Mouse (Mus musculus) embryonic facial prominence, embryonic 14.5 days (tissue): ENCODE results near the gene Phf21a. TPM values are rescaled to one million over a fixed set of nuclear protein-coding genes. Genes with fewer than 3 reads are reported as not detected.

ENCODE experiments used
- ATAC-seq: fragments of 200-750 bp; cut with Nextera tagmentation; 2 replicates; pipeline ENCODE4 v1.8.0; 2017; ENCODE audit warnings: low read depth, moderate number of reproducible peaks, moderate TSS enrichment
- DNase-seq: peaks from one replicate; pipeline ENCODE4 v3.0.0-alpha.2; 2015; ENCODE audit warnings: low spot score
- H3K27ac ChIP-seq: fragments of 300-500 bp; sonication (generic); replicated peaks from 2 replicates; pipeline ENCODE4 v1.5.1; 2014; ENCODE audit warnings: low read depth, mild to moderate bottlenecking, low read length, moderate library complexity
- H3K27me3 ChIP-seq: fragments of 300-500 bp; sonication (generic); replicated peaks from 2 replicates; pipeline ENCODE4 v1.6.1; 2014; ENCODE audit warnings: low read length; ENCODE audit not compliant: control insufficient read depth, insufficient read depth
- H3K36me3 ChIP-seq: fragments of 300-500 bp; sonication (generic); 2 replicates; pipeline ENCODE4 v1.6.1; 2014; ENCODE audit warnings: low read length, mixed read lengths; ENCODE audit not compliant: control insufficient read depth, insufficient read depth
- H3K4me1 ChIP-seq: fragments of 300-500 bp; sonication (generic); 2 replicates; pipeline ENCODE4 v1.6.1; 2014; ENCODE audit warnings: antibody characterized with exemption, low read length; ENCODE audit not compliant: control insufficient read depth, insufficient read depth
- H3K4me2 ChIP-seq: fragments of 300-500 bp; sonication (generic); 2 replicates; pipeline ENCODE4 v1.6.1; 2014; ENCODE audit warnings: low read depth, mild to moderate bottlenecking, low read length, moderate library complexity, mixed read lengths
- H3K4me3 ChIP-seq: fragments of 300-500 bp; sonication (generic); 2 replicates; pipeline ENCODE4 v1.5.1; 2014; ENCODE audit warnings: low read depth, mild to moderate bottlenecking, low read length
- H3K9ac ChIP-seq: fragments of 300-500 bp; sonication (generic); 2 replicates; pipeline ENCODE4 v1.6.1; 2014; ENCODE audit warnings: low read depth, mild to moderate bottlenecking, low read length, moderate library complexity, mixed read lengths
- H3K9me3 ChIP-seq: fragments of 300-500 bp; sonication (generic); 2 replicates; pipeline ENCODE4 v1.6.1; 2016; ENCODE audit warnings: low read length; ENCODE audit not compliant: control insufficient read depth
- WGBS: fragments of 180-500 bp; shearing (Covaris S2); extraction: QIAGEN DNeasy Blood & Tissue Kit; methylation state at CpG from one replicate; pipeline ENCODE4 v1.1.7; 2014; 5-methylcytosine and 5-hydroxymethylcytosine counted together
- polyA plus RNA-seq: library from polyadenylated mRNA; unstranded; fragments of >200 nt; fragmentation: Nextera tagmentation; extraction: Ambion mirVana; gene quantifications from 2 replicates; pipeline ENCODE4 v1.2.1, GENCODE M21; 2014

Gene Phf21a
- polyA plus RNA-seq, 1 experiment from 2014 or later, result 24.8 TPM

DNA sequence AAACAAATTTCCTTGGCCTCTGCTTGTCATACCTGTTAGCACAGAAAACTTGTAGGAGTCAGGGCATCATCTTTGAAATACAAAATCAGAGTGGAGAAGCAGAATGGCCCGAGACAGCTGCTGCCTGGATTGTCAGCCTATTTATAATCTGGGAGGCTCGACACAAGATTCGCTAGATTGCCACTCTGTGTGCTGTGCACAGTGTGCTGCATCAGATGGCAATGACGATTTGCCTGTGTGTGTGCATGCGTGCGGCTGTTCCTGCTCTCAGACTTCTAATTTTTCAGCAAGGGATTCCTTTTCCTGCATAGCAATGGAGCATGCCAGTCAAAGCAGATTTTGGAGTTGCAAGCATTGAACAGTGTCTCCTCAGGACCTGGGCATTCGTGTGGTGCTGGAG lies 185.7 kb downstream of the Phf21a start:
- DNase-seq, result no peak
- Histone ChIP-seq H3K4me3 (no peak overlapping the region), H3K9me3 (no peaks in the 10 kb centered on the region), H3K4me1 (no peaks in the 10 kb centered on the region), H3K27me3 (no peaks in the 10 kb centered on the region), H3K36me3 (no peaks in the 10 kb centered on the region), H3K9ac (no peak overlapping the region), H3K27ac (no peak overlapping the region), H3K4me2 (no peak overlapping the region)
- WGBS, result 81% methylated on average over 7 of the region's 7 CpGs
- no peak for ATAC-seq

DNA sequence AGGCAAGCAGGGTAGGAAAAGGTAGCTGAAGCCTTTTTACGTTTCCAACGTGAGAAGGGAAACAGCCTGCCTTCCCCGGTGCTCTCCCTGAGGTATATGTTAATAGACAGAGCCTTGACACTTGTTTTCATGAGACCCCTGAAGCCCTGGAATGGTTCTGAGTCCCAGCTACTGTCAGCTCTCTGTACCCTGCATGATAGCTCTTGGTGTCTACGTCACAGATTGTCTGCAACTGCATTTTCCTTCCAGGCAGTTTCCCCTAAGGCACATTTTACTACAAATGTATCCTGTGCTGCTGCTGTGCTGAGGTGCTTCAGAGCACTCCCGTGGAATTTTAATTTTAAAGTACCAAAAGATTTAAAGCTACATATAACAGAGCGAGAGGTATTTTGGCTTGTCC lies 186.5 kb downstream of the Phf21a start:
- DNase-seq (no peak), ATAC-seq (no peak)
- Histone ChIP-seq H3K9me3 (no peaks in the 10 kb centered on the region), H3K36me3 (no peaks in the 10 kb centered on the region), H3K4me2 (no peak overlapping the region), H3K9ac (no peak overlapping the region), H3K27me3 (no peaks in the 10 kb centered on the region), H3K4me3 (no peak overlapping the region), H3K4me1 (no peaks in the 10 kb centered on the region), H3K27ac (no peak overlapping the region)
- 65% methylated on average over 6 of the region's 6 CpGs for WGBS

DNA sequence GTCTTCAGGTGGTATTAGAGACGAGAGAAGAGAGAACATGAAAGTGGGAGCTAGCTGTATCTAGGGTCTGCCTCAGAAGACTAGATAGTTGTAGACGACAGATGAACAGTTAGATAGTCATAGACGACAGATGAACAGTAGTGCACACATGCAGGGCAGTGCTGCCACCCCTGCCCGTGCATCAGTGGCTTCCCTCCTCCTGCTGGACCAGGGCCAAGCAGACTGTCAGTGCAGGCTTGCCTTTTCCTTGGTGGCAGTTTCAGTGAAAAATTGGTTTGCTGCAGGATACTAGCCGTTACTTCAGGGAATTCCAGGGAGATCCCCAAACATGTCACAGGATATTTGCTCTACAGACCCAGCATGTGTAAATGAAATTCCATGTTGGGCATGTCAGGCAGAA lies 192.7 kb downstream of the Phf21a start:
- no peak overlapping the region for H3K9ac ChIP-seq
- no peak overlapping the region for H3K4me2 ChIP-seq
- WGBS, result 59% methylated on average over 5 of the region's 5 CpGs
- no peak overlapping the region for H3K4me3 ChIP-seq
- H3K9me3 ChIP-seq, result no peaks in the 10 kb centered on the region
- H3K4me1 ChIP-seq, result no peaks in the 10 kb centered on the region
- no peak overlapping the region for H3K27ac ChIP-seq
- ATAC-seq (no peak), DNase-seq (no peak)
- H3K27me3 ChIP-seq, result no peaks in the 10 kb centered on the region
- no peaks in the 10 kb centered on the region for H3K36me3 ChIP-seq

DNA sequence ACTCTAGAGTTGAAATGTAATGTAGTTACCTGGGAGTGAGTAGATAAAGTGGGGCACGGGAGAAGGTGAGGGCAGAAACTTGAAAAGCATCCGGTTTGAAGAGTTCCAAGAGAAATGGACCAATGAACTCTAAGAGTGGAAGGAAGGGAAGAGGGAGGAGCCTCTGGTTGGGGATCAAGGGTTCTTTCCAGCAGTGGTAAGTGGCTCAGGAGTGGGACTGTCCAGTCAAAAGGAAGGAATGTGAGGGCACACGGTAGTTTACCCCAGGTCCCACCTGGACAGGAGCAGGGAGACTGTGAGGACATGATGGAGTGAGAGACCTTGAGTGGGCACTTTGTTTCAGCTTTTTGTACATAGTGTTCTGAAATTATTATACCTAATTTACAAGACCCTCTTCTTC lies 196.4 kb downstream of the Phf21a start:
- no peaks in the 10 kb centered on the region for H3K36me3 ChIP-seq
- DNase-seq, result no peak
- no peak for ATAC-seq
- H3K27me3 ChIP-seq, result no peaks in the 10 kb centered on the region
- H3K4me3 ChIP-seq, result no peak overlapping the region
- no peak overlapping the region for H3K27ac ChIP-seq
- no peaks in the 10 kb centered on the region for H3K4me1 ChIP-seq
- no peak overlapping the region for H3K4me2 ChIP-seq
- 71% methylated on average over 3 of the region's 3 CpGs for WGBS
- H3K9me3 ChIP-seq, result no peaks in the 10 kb centered on the region
- no peak overlapping the region for H3K9ac ChIP-seq

DNA sequence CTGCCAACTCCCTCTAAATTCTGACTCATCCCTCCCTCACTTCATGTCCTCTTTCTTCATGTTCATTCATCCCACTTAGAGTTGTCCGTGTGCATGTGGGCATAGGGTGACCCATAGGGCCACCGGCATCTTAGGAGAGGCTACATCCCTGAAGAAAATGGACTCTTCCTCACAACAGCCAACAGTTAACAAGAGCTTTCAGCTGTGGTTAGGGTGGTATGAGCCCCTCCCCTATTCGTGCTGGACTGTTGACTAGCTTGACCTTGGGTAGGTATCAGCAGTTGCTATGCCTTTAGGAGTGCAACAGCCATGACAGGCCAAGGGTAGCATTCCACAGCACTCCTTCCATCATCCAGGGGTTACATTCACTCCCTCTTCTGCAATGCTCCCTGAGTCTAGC lies 198.6 kb downstream of the Phf21a start:
- H3K4me3 ChIP-seq, result no peak overlapping the region
- no peak overlapping the region for H3K9ac ChIP-seq
- no peak overlapping the region for H3K4me2 ChIP-seq
- DNase-seq, result no peak
- 80% methylated on average over 3 of the region's 3 CpGs for WGBS
- no peaks in the 10 kb centered on the region for H3K27me3 ChIP-seq
- no peaks in the 10 kb centered on the region for H3K4me1 ChIP-seq
- ATAC-seq, result no peak
- H3K9me3 ChIP-seq, result no peaks in the 10 kb centered on the region
- H3K27ac ChIP-seq, result no peak overlapping the region
- H3K36me3 ChIP-seq, result no peaks in the 10 kb centered on the region

DNA sequence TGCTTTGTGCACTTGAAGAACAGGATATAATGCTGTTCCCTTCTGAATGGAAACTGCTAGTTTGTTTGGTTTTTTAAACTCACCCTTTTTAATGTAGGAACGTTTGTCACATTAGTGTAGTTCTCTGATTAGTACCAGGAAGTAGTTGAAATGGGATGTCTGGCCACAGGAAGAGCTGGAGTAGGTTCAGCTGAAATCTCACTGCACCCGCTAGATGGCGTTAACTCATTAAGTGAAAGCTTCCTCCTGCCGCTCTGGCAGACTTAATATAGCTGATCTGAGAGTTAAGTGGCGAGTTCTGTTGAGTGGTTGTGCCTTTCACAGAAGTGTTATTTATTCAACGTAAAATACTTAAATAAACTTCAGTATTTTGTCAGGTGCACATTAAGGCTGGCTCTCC lies 203.5 kb downstream of the Phf21a start:
- DNase-seq, result peak; percentile 91
- peak; percentile 50; the same call in 1 of the 2 replicates for ATAC-seq
- no peak overlapping the region for H3K9ac ChIP-seq
- H3K9me3 ChIP-seq, result no peaks in the 10 kb centered on the region
- H3K4me3 ChIP-seq, result no peak overlapping the region
- no peak overlapping the region for H3K4me2 ChIP-seq
- no peaks in the 10 kb centered on the region for H3K27me3 ChIP-seq
- WGBS, result 7% methylated on average over 6 of the region's 6 CpGs
- no peaks in the 10 kb centered on the region for H3K36me3 ChIP-seq
- H3K27ac ChIP-seq, result no peak overlapping the region
- H3K4me1 ChIP-seq, result no peaks in the 10 kb centered on the region

DNA sequence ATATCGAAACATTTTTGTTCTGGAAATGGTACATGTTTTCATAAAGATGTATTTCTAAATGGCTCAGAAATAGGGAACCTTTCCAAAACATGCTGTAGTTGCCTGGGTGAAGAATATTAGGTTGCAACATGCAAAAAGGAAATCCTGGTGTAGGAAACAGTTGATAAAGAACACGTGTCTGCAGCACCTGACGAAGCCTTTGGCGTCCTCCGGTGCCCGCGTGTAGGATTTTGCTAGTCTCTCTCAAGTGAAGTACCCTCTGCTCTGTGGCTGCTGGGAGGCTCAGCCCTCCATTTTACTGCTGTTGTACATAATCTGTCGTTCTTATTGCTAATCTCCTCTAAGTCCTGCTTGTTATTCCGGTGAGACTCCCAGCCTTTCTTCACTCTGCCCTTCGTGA lies 207.0 kb downstream of the Phf21a start:
- H3K27me3 ChIP-seq, result no peaks in the 10 kb centered on the region
- H3K9me3 ChIP-seq, result no peaks in the 10 kb centered on the region
- no peak overlapping the region for H3K9ac ChIP-seq
- DNase-seq (peak; percentile 19), ATAC-seq (no peak)
- no peak overlapping the region for H3K4me3 ChIP-seq
- H3K4me1 ChIP-seq, result no peaks in the 10 kb centered on the region
- WGBS, result 45% methylated on average over 10 of the region's 10 CpGs
- H3K27ac ChIP-seq, result no peak overlapping the region
- no peaks in the 10 kb centered on the region for H3K36me3 ChIP-seq
- peak overlapping the region; percentile 2; the same call in 1 of the 2 replicates for H3K4me2 ChIP-seq

DNA sequence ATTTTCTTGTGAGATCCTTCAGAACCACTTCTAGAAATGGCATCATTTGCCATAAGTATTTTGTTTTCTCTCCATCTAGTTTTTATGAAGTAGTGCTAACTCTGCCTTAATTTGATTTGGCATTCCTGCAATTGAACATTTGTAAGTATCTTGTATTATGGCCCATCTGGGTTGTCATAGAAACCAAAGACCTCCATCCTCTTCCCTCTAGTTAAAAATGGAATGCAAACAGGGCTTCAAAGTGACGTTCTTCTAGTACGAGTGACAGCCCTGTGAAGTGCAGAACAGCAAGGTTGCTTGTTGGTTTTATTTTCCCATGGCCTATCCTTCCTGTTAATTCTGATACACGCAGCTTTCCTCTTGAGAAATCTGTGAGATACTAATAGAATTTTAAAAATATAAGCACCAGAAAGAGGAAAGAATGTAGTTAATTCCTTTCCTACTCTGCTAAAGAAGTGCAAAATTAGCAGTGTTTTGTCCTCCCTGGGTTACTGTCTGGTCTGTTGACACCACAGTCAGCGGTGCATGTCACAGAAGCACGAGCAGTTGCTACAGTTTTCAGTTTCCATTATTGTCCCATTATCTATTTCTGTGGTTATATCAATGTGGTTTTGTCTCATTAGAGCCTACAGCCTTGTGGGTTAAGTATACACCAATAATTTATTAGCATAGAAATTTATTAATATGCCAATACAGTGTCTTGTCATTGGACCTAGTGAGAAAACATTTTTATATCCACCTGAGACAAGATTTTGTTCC lies 209.1 kb downstream of the Phf21a start:
- WGBS, result 58% methylated on average over 5 of the region's 5 CpGs
- no peak for DNase-seq
- Histone ChIP-seq H3K9me3 (no peaks in the 10 kb centered on the region), H3K4me1 (no peaks in the 10 kb centered on the region), H3K4me2 (no peak overlapping the region), H3K27me3 (no peaks in the 10 kb centered on the region), H3K36me3 (no peaks in the 10 kb centered on the region), H3K4me3 (no peak overlapping the region), H3K9ac (no peak overlapping the region), H3K27ac (no peak overlapping the region)
- no peak for ATAC-seq

DNA sequence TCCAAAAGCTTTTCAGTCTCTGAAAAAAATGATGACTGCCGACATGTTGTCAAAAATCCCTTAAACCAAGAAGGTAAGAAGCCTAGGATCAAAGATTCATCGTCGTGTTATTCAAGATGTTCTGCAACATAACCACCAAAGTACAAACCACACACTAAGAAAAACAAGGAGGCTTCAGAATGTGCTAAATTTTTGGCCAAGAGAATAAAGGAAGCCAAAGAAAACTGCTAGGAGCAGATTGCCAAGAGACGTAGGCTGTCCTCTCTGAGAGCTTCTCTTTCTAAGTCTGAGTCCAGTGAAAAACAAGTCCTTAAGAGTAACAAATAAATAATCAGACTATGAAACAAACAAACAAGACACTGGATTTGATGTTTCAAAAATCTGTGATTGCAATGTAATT lies 219.6 kb downstream of the Phf21a start:
- H3K4me2 ChIP-seq, result no peak overlapping the region
- no peak for DNase-seq
- H3K4me3 ChIP-seq, result no peak overlapping the region
- no peak overlapping the region for H3K9ac ChIP-seq
- H3K27ac ChIP-seq, result no peak overlapping the region
- peaks cover 7% of the 10 kb centered on the region for H3K36me3 ChIP-seq
- H3K9me3 ChIP-seq, result no peaks in the 10 kb centered on the region
- H3K4me1 ChIP-seq, result no peaks in the 10 kb centered on the region; the same call in 1 of the 2 replicates
- ATAC-seq, result no peak
- no peaks in the 10 kb centered on the region for H3K27me3 ChIP-seq
- WGBS, result 82% methylated on average over 4 of the region's 4 CpGs
